Mouse (Mus musculus): ENCODE measurements around the gene Medag.

Gene Medag

DNA sequence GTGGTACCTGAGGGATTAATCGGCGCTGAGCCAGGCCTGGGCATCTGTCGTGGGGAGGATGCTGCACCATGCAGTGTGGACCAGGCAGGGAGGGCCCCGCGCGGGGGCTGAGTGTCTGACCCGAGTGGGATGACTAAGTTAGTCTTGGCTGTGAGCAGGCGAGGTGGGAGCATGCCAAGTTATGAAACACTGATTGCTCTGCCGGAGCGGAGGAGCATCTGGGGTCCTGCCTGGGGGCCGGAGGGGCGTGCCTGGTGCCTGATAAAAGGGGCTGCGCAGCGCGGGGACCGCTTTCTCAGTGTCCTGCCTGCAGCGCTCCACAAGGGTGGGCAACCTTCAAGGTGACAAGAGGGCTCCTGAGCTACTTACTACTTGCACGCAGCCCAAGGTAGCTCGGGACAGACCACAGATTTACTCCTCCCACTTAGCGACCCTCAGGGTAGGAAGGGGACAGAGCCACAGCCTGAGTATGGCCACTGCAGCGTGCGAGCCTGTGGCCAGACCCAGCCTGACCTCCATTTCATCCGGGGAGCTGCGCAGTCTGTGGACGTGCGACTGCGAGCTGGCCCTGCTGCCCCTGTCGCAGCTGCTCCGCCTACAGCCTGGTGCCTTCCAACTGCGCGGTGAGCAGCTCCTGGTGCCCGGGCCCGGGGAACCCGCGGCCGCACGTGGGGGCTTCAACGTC is at the start of gene Medag:
Gene Medag (plus strand): TSS at position 241 of the 685 bp plus-strand sequence.
- no peak for DNase-seq (ENCODE audit: low read depth, low spot score)

GRCm38 (mm10) chr5:149362626-149363025 is 48.9 kb upstream of the Medag start:
- no peak for DNase-seq (ENCODE audit: low read depth, low spot score)

DNA sequence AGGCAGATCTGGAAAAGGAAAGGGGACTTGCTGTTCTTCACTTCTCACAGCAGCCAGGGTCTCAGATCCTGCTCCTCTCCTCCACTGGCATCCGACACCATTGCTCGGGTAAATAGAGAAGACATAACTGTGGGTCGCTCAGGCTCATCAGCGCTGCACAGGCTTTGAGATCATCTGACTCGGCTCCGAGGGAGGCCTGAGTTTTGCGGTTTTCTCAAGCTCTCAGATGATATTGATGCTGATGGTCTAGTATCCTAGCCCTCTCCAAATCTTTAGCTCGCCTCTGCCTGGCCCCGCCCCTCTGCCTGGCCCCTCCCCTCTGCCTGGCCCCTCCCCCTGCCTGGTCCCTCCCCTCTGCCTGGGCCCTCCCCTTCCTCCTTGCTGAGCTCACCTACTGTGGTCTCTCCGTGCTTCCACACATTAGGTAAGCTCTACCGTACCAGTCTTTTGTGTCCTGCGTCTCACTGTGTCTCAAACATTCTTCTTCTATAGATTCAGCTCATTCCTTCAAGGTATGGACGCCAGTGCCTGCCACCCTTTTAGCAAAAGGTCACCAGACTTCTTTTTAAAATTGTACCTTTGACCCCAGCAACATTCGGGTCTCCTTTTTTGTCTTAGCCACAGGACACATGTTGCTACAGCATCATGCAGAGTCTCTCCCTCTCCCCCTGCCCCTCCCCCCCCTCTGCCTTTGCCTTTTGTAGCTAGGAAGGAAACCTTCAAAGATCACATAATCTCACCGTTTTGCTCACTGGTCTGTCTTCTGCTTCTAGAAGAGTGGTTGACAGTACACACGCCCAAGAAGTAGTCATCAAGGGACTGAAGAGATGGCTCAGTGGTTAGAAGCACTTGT is 47.4 kb upstream of the Medag start:
- DNase-seq (ENCODE audit: low read depth, low spot score), result no peak

- no peak for DNase-seq (ENCODE audit: low read depth, low spot score)
These were observed 44.5 kb upstream of the Medag start for GRCm38 (mm10) chr5:149367011-149367410.

DNA sequence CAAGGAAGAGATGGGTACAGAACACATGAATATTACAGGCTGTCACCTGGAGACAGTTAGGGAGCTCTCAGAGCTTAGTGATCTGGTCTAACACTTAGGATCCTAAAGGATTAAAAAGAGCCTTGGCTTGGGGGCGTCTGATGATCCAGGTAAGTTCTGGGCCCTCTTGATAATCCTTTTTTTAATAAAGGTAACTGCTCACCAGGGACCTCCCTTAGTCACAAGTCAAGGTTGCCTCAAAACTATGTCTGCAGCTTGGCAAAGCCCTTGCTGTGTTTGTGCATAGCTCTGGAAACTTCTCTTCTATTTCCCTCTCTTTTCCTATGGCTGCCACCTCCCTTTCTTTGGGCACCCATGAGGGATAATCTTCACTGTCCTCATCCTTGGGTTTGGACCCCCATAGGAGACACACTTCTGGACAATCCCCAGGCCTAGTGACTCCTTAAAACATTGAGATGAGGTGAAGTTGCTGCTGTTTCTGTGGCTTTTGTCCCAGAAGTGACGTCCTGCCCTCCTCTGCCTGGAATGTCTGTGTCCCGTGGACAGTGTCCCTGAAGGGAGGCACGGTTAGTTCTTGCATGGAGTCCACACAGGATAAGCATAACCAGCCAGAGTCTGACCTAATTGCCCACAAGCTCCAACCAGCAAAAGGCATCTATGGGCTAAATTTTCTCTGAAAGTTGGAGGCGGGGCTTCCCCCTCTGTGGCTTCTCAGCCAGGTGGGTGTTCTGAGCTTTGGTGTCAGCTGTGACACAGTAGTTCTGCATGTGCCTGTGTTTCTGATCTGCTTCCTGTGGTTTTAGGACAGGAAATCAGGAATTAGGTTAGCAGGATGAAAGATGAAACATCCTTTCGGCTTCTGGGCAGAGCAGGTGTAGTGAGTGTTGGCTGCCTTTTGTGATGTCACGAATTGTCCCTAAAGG is 43.7 kb upstream of the Medag start:
- DNase-seq (ENCODE audit: low read depth, low spot score), result no peak

- no peak for DNase-seq (ENCODE audit: low read depth, low spot score)
These were observed 42.8 kb upstream of the Medag start for GRCm38 (mm10) chr5:149368575-149369312.

GRCm38 (mm10) chr5:149369373-149370035 is 42.0 kb upstream of the Medag start:
- DNase-seq (ENCODE audit: low read depth, low spot score), result no peak

- no peak for DNase-seq (ENCODE audit: low read depth, low spot score)
These were observed 39.5 kb upstream of the Medag start for GRCm38 (mm10) chr5:149372018-149372417.

DNA sequence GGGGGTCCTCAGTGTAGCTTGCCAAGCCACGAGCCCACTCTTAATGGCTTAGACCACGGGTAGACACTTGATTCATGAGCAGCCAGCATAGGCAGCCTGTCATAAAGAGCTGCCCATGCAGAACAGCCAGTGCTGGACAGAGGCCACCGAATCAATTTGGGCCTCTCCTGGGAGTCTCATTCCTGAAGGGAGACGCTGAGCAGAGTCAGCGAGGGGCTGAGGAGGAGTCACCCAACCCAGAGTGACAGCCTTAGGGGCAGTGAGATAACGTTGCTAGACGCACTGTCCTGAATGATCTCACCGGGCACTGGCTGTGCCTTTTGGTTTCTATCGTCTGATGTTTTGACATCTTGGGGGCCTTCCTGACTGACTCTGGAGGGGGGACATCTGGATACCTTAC is 38.3 kb upstream of the Medag start:
- DNase-seq (ENCODE audit: low read depth, low spot score), result no peak

- no peak for DNase-seq (ENCODE audit: low read depth, low spot score)
These were observed 37.5 kb upstream of the Medag start for GRCm38 (mm10) chr5:149374026-149374425.

DNA sequence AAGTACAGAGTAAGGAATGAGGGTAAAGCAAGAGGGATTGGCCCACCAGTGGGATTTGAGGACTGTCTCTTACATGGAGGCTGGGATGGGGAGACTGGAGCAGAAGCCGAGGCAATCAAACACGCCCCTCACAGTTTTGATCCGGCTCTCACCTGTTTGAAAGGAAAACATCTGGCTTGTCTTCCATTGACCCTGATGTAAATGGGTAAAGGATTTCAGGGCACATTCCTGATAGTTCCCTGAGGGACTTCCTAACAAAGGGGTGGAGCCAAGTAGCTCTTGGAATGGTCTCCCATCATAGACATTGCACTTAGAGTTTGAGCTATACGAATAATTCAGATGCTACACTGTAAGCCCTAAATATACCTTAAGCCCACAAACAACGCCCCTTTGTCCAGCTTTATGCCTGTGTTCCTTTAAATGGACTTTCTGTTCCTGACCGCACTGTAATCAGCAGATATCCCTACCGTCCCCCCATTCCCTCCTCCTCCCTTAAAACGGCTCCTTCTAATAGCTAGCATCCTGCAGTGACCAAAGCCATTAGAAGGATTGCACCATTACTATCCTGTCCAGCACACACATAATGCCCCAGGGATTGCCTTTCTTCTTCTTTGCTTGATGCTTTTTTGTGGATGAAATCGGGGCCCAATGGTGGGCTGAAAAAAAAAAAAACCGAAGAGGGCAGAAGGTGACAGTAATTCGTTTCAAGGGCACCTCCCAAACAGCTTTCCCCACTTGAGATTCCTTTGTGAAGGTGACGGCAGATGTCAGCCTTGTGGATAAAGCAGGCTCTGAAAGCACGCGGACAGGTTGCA is 36.3 kb upstream of the Medag start:
- no peak for DNase-seq (ENCODE audit: low read depth, low spot score)

GRCm38 (mm10) chr5:149375889-149376212 is 35.7 kb upstream of the Medag start:
- peak; percentile 96 for DNase-seq (ENCODE audit: low read depth, low spot score)

DNA sequence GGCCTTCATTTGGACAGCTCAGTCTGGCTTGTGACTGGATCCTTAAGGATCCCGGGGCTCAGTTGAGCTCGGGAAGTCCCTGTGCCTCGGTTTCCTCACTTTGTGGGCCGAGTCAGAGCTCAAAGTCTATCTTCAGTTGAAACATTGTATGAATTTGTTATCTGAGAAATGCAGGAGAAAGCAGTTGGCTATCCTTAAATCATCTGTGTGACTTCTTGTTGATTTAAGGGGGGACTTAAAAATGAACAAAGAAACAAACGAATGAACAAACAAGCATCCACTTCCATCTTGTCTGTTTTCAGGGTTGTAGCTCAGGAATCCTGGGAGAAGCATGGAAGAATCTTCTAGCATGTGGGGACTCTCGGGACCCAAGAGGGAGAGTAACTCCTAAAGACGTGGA is 35.2 kb upstream of the Medag start:
- no peak for DNase-seq (ENCODE audit: low read depth, low spot score)

DNA sequence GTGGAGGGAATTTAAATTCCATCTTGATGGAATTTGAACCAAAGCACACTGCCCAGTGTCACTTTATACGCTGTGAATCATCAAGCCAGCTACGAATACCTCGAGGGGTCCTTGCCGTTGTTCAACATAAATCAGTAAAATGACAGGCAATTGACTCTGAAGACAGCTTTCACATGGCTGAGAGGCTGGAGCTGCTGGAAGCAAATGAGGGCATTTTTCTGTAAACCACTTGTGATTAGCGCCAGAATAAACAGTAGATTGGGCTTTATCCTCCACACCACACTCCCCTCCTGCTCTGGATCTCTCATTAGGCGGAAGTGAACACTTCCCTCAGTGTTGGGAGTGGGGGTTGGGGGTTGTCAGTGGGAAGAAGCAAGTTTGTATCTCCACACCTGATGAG is 34.3 kb upstream of the Medag start:
- DNase-seq (ENCODE audit: low read depth, low spot score), result peak; percentile 43

DNA sequence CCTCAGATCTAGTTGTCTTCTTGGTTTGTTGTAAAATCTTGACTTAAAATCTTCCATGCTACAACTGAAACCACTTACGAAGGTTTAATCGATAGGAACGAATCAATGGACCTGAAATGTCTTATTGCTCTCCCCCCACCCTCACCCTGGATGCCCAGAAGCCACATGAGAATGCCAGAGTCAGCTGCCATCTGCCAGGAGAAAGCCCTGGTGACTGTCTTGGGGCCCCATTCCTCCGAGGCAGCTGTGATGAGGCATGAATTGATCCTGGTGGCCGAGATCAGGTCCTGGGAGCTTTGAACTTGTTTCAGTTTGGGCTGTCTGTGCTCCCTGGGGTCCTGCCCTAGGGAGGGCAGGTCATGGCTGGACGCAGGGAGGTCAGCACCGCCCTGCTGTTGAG is 33.0 kb upstream of the Medag start:
- DNase-seq (ENCODE audit: low read depth, low spot score), result no peak

GRCm38 (mm10) chr5:149379131-149379784 is 32.3 kb upstream of the Medag start:
- DNase-seq (ENCODE audit: low read depth, low spot score), result no peak

- DNase-seq (ENCODE audit: low read depth, low spot score), result no peak
These were observed 31.7 kb upstream of the Medag start for GRCm38 (mm10) chr5:149379861-149380260.

- no peak for DNase-seq (ENCODE audit: low read depth, low spot score)
These were observed 31.1 kb upstream of the Medag start for GRCm38 (mm10) chr5:149380388-149380916.

DNA sequence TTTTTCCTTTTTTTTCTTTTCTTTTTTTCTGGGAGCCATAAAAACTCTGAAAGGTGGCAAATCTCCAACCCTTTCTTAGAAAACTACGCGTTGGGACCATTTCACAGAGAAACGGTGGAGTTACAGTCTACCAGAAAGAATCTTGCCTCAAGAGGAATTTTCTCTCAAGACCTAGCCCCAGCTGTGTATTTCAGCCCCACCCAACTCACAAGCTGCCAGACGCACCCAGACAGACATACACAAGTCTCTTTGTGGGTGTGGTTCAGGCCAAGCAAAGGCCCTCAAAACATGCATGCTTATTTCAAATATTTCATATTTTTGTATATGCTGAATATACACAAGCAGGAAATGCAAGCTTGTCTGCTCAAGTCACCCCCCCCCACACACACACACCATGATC is 29.6 kb upstream of the Medag start:
- no peak for DNase-seq (ENCODE audit: low read depth, low spot score)

All from forelimb bud, embryonic 11.5 days (tissue).